Comparison of ENCODE assay signal across 8 mouse cellular contexts in the genomic region with DNA sequence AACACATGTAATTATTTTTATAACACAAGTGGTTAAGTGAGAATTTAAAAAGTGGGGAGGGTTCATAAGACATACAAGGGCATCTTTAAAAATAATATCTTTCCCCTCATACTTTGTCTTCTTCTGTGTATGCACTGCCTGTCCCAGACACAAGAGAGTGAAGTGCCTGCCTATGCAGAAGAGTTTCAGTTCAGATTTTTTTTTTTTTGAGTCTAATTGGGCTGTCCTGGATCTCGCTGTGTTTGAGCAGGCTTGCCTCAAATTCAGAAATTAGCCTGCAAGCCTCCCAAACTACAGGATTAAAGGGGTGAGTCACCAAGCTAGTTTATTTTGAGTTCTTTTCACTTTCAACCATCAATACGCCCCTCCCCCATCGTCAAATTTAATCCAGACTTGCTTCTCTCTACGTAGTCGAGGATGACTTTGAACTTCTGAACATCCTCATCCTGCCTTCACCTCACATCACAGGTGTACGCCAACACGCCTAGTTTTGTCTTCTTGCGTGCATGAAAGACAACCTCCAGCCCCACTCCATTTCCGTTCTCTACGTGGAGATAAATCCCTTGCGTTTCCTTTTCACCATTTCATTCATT. TPM values are rescaled to one million over a fixed set of nuclear protein-coding genes. Genes with fewer than 3 reads are reported as not detected.
DNase-seq lines count a peak whose midpoint lies in the region; ATAC-seq and TF ChIP-seq lines count a peak whose summit lies in the region.

No protein-coding gene starts in this region.

- peak overlapping the region; percentile 100 for H3K27ac ChIP-seq in bone marrow, adult 2 months (ENCODE audit: control insufficient read depth, insufficient read depth, low read depth, low read length, poor library complexity)
- peak overlapping the region; percentile 99 for H3K27ac ChIP-seq in liver, postnatal 0 days (ENCODE audit: low read depth)

- TF ChIP-seq EP300 in liver, postnatal 0 days (IDR thresholded peaks at IDR 0.05; ENCODE audit: low read depth): no peak

- DNase-seq in lung, adult 2 months: no peak
- no peak for DNase-seq in lung, postnatal 10 days
- no peak for DNase-seq in liver, postnatal 0 days
- peak; percentile 67 to 72 for DNase-seq in thymus, postnatal 10 days (ENCODE audit: low spot score in 2 of 2)
- DNase-seq in layer of hippocampus, postnatal 14 days (ENCODE audit: low spot score in 2 of 2): no peak
- DNase-seq in lung, postnatal 36 days: no peak

- peak overlapping the region; percentile 76 for H3K4me3 ChIP-seq in lung, adult 2 months (replicated peaks; ENCODE audit: extremely low read depth, low read depth, low read length)
- H3K4me3 ChIP-seq in bone marrow, adult 2 months (replicated peaks; ENCODE audit: control insufficient read depth, low read depth, low read length): peak overlapping the region; percentile 85
- peak overlapping the region; percentile 59 for H3K4me3 ChIP-seq in liver, postnatal 0 days (ENCODE audit: low read depth, low read length)

- ATAC-seq in granulocyte monocyte progenitor cell, adult 5-6 weeks (replicated peaks; ENCODE audit: poor library complexity, severe bottlenecking): peak; percentile 0; the same call in 1 of the 2 replicates
- no peak; the same call in 1 of the 2 replicates for ATAC-seq in liver, postnatal 0 days

- WGBS in lung, adult 2 months: under 1% methylated on average over 11 of the region's 11 CpGs
- 1% methylated on average over 11 of the region's 11 CpGs for WGBS in bone marrow, adult 2 months
- 1% methylated on average over 11 of the region's 11 CpGs for WGBS in liver, postnatal 0 days (ENCODE audit: insufficient replicate concordance)

- no peak for TF ChIP-seq POLR2A in lung, adult 2 months (IDR thresholded peaks at IDR 0.05; ENCODE audit: borderline replicate concordance, extremely low read depth, low read depth, low read length)
- TF ChIP-seq POLR2A in bone marrow, adult 2 months (IDR thresholded peaks at IDR 0.05; ENCODE audit: borderline replicate concordance, control insufficient read depth, low read depth, low read length): no peak

- TF ChIP-seq CTCF in lung, adult 2 months (IDR thresholded peaks at IDR 0.05; ENCODE audit: insufficient read depth, low read length): no peak
- no peak for TF ChIP-seq CTCF in bone marrow, adult 2 months (IDR thresholded peaks at IDR 0.05; ENCODE audit: control insufficient read depth, insufficient read depth, low read length)
- no peak for TF ChIP-seq CTCF in liver, postnatal 0 days (IDR thresholded peaks at IDR 0.05; ENCODE audit: low read depth)

- no peaks in the 10 kb centered on the region for H3K36me3 ChIP-seq in liver, postnatal 0 days (replicated peaks; ENCODE audit: insufficient read depth, low read length)

- H3K9me3 ChIP-seq in liver, postnatal 0 days (ENCODE audit: low read length): no peaks in the 10 kb centered on the region

- peak overlapping the region; percentile 67 for H3K4me2 ChIP-seq in liver, postnatal 0 days (ENCODE audit: low read depth, low read length)

- H3K4me1 ChIP-seq in lung, adult 2 months (ENCODE audit: control insufficient read depth, insufficient read depth, low read length): peaks cover 3% of the 10 kb centered on the region; the same call in 1 of the 2 replicates
- peaks cover 2% of the 10 kb centered on the region; the same call in 1 of the 2 replicates for H3K4me1 ChIP-seq in bone marrow, adult 2 months (ENCODE audit: control insufficient read depth, insufficient read depth, low read length)
- peaks cover 9% of the 10 kb centered on the region for H3K4me1 ChIP-seq in liver, postnatal 0 days (ENCODE audit: insufficient read depth)

- peak overlapping the region; percentile 42 for H3K9ac ChIP-seq in liver, postnatal 0 days (replicated peaks)

- no peaks in the 10 kb centered on the region for H3K27me3 ChIP-seq in liver, postnatal 0 days (ENCODE audit: insufficient read depth, low read length)

RNA-seq across cellular contexts. Expression of a gene that starts 8.7 kb away (rescaled TPM):
- polyA plus RNA-seq in lung, adult 2 months (2012; rRNA removed): 2.6 and 7.4 TPM in 2 replicates
- polyA plus RNA-seq in bone marrow, adult 2 months (2011; ENCODE audit: insufficient read depth, insufficient read length, low replicate concordance, missing spikeins): 45.2 and 88.2 TPM in 2 replicates
- 4.7 and 6.5 TPM in 2 replicates for total RNA-seq in granulocyte monocyte progenitor cell, adult 5-6 weeks (2014; fragmentation: Nextera tagmentation)
- total RNA-seq in granulocyte monocyte progenitor cell, adult 5-6 weeks (2017): 8.4 and 8.8 TPM in 2 replicates
- polyA plus RNA-seq in liver, postnatal 0 days (2015; fragmentation: Nextera tagmentation; extraction: Ambion mirVana): 7.3 and 8.5 TPM in 2 replicates
- 100 to 1,000 TPM; 124 to 130 TPM for total RNA-seq in layer of hippocampus, postnatal 14 days (2021)

RNA-seq across cellular contexts. Expression of a gene that starts 9.6 kb away (rescaled TPM):
- 16.5 and 19.9 TPM in 2 replicates for polyA plus RNA-seq in lung, adult 2 months (2012; rRNA removed)
- 9.6 and 18.0 TPM in 2 replicates for polyA plus RNA-seq in bone marrow, adult 2 months (2011; ENCODE audit: insufficient read depth, insufficient read length, low replicate concordance, missing spikeins)
- 5.2 and 8.1 TPM in 2 replicates for total RNA-seq in granulocyte monocyte progenitor cell, adult 5-6 weeks (2014; fragmentation: Nextera tagmentation)
- 1.6 and 3.5 TPM in 2 replicates for total RNA-seq in granulocyte monocyte progenitor cell, adult 5-6 weeks (2017)
- 1.0 and 1.2 TPM in 2 replicates for polyA plus RNA-seq in liver, postnatal 0 days (2015; fragmentation: Nextera tagmentation; extraction: Ambion mirVana)
- 10 to 100 TPM; 26.1 to 26.3 TPM for total RNA-seq in layer of hippocampus, postnatal 14 days (2021)

RNA-seq across cellular contexts. Expression of a gene that starts 45.8 kb away (rescaled TPM):
- 1.9 and 3.7 TPM in 2 replicates for polyA plus RNA-seq in lung, adult 2 months (2012; rRNA removed)
- polyA plus RNA-seq in bone marrow, adult 2 months (2011; ENCODE audit: insufficient read depth, insufficient read length, low replicate concordance, missing spikeins): 0.31 and 0.35 TPM in 2 replicates
- total RNA-seq in granulocyte monocyte progenitor cell, adult 5-6 weeks (2014; fragmentation: Nextera tagmentation): not detected in 2 replicates
- total RNA-seq in granulocyte monocyte progenitor cell, adult 5-6 weeks (2017): 0.04 and 0.10 TPM in 2 replicates
- polyA plus RNA-seq in liver, postnatal 0 days (2015; fragmentation: Nextera tagmentation; extraction: Ambion mirVana): 1.8 and 2.1 TPM in 2 replicates
- under 1 TPM; 0.46 to 0.91 TPM for total RNA-seq in layer of hippocampus, postnatal 14 days (2021)

Comparison
In these comparisons a context has a peak if more than half of its experiments do, and no peak if none do; other contexts are left out.
1. DNase-seq: peak in thymus, postnatal 10 days (2 of 2); none in lung, adult 2 months (single experiment), lung, postnatal 10 days (single experiment), liver, postnatal 0 days (single experiment), layer of hippocampus, postnatal 14 days (0 of 2) and lung, postnatal 36 days (single experiment).
2. Peak in every context shown above with its lines, with median percentiles within 50 percentile points of each other: H3K4me3 ChIP-seq.